Mouse (Mus musculus) liver, embryonic 14.5 days (tissue): Measurements from ENCODE around the gene Amigo2. TPM values are rescaled to one million over a fixed set of nuclear protein-coding genes. Genes with fewer than 3 reads are reported as not detected.

ENCODE experiments used
- ATAC-seq: fragments of 200-750 bp; cut with Nextera tagmentation; 2 replicates; pipeline ENCODE4 v1.8.0; 2017; ENCODE audit warnings: moderate number of reproducible peaks, mild to moderate bottlenecking, moderate library complexity; ENCODE audit not compliant: insufficient read depth
- DNase-seq, 3 experiments: peaks; one replicate each; pipeline ENCODE4 v3.0.0-alpha.2; 2012 to 2013; ENCODE audit warnings: low read depth in 3 of 3, low spot score in 3 of 3
- H3K27ac ChIP-seq: fragments of 300-500 bp; sonication (generic); 2 replicates; pipeline ENCODE4 v1.5.1; 2014; ENCODE audit warnings: moderate library complexity, mild to moderate bottlenecking, control low read depth, inconsistent platforms
- H3K27me3 ChIP-seq: fragments of 300-500 bp; sonication (generic); 2 replicates; pipeline ENCODE4 v1.6.1; 2014; ENCODE audit warnings: mild to moderate bottlenecking, low read length, moderate library complexity; ENCODE audit not compliant: control insufficient read depth, insufficient read depth
- H3K36me3 ChIP-seq: fragments of 300-500 bp; sonication (generic); replicated peaks from 2 replicates; pipeline ENCODE4 v1.6.1; 2014; ENCODE audit warnings: low read depth; ENCODE audit not compliant: control insufficient read depth, insufficient read depth
- H3K4me1 ChIP-seq, 2 experiments: fragments of 200-500 bp in 1 of 2; fragments of 300-500 bp in 1 of 2; sonication (generic) in 1 of 2; replicated peaks; 2 replicates each; pipeline ENCODE4 v1.6.1; 2012 to 2014; ENCODE audit warnings: antibody characterized with exemption in 1 of 2, inconsistent platforms in 1 of 2, low read length in 1 of 2; ENCODE audit not compliant: control insufficient read depth in 2 of 2, insufficient read depth in 2 of 2
- H3K4me2 ChIP-seq: fragments of 300-500 bp; sonication (generic); 2 replicates; pipeline ENCODE4 v1.6.1; 2014; ENCODE audit warnings: low read depth, mild to moderate bottlenecking, control low read depth, moderate library complexity
- H3K4me3 ChIP-seq, 2 experiments: fragments of 200-500 bp in 1 of 2; fragments of 300-500 bp in 1 of 2; sonication (generic) in 1 of 2; 2 replicates each; pipeline ENCODE4 v1.5.1; 2012 to 2014; ENCODE audit warnings: low read depth in 2 of 2, low read length in 2 of 2, mild to moderate bottlenecking in 2 of 2, control low read depth in 1 of 2, inconsistent platforms in 1 of 2, moderate library complexity in 1 of 2; ENCODE audit not compliant: insufficient read depth in 1 of 2
- H3K9ac ChIP-seq: fragments of 300-500 bp; sonication (generic); replicated peaks from 2 replicates; pipeline ENCODE4 v1.6.1; 2014; ENCODE audit warnings: mild to moderate bottlenecking, control low read depth, moderate library complexity
- H3K9me3 ChIP-seq: fragments of 300-500 bp; sonication (generic); 2 replicates; pipeline ENCODE4 v1.6.1; 2016; ENCODE audit warnings: low read length, mixed read lengths; ENCODE audit not compliant: control insufficient read depth
- CTCF ChIP-seq: IDR thresholded peaks from 2 replicates; pipeline ENCODE4 v1.5.1; 2016; ENCODE audit warnings: antibody characterized with exemption, low read depth, control low read depth
- EP300 ChIP-seq: IDR thresholded peaks from 2 replicates; pipeline ENCODE4 v1.6.1; 2016; ENCODE audit warnings: antibody characterized with exemption, low read depth
- WGBS: fragments of 180-500 bp; shearing (Covaris S2); extraction: QIAGEN DNeasy Blood & Tissue Kit; methylation state at CpG from one replicate; pipeline ENCODE4 v1.1.7; 2014; ENCODE audit not compliant: insufficient replicate concordance; 5-methylcytosine and 5-hydroxymethylcytosine counted together
- polyA plus RNA-seq, 2 experiments: library from polyadenylated mRNA; depleted of rRNA in 1 of 2; stranded (reverse) in 1 of 2; unstranded in 1 of 2; fragments of >200 nt; fragmentation: Nextera tagmentation in 1 of 2; extraction: Ambion mirVana in 1 of 2; gene quantifications; 2 replicates each; pipeline versions ENCODE4 v1.2.1 to v1.2.3; 2012 to 2014

The Amigo2 gene
- polyA plus RNA-seq, 2 experiments: 0.36 to 1.0 TPM

DNA sequence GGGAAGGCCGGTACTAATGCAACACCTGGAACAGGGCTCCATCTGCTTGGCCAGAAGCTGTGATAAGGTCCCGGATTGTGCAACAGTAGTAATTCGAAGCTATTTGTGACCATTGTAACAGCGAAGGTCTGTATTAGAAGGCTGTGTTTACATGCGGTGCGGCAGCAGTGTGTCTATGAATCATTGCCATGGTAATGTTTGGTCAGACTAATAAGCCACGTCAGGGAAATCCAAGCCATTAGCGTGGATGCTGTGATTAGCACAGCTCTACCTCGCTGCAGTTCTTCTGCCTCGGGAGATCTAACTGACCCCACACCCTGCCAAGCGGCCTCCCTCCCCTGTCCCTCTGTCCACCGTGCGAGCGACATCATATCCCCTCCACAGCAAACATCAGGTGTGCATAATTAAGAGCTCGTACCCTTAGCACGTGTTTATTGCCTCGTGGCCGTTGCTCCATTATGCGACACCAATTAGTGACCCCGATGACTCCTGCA is 29.6 kb upstream of the Amigo2 start:
- Histone ChIP-seq H3K27me3 (no peaks in the 10 kb centered on the region), H3K9me3 (no peaks in the 10 kb centered on the region), H3K9ac (no peak overlapping the region), H3K4me3 (no peak overlapping the region), H3K4me1 (no peaks in the 10 kb centered on the region), H3K4me2 (no peak overlapping the region), H3K27ac (no peak overlapping the region), H3K36me3 (no peaks in the 10 kb centered on the region)
- no peak for ATAC-seq
- TF ChIP-seq EP300 (no peak), CTCF (no peak)
- WGBS: 70% methylated on average over 20 of the region's 20 CpGs
- DNase-seq: no peak

DNA sequence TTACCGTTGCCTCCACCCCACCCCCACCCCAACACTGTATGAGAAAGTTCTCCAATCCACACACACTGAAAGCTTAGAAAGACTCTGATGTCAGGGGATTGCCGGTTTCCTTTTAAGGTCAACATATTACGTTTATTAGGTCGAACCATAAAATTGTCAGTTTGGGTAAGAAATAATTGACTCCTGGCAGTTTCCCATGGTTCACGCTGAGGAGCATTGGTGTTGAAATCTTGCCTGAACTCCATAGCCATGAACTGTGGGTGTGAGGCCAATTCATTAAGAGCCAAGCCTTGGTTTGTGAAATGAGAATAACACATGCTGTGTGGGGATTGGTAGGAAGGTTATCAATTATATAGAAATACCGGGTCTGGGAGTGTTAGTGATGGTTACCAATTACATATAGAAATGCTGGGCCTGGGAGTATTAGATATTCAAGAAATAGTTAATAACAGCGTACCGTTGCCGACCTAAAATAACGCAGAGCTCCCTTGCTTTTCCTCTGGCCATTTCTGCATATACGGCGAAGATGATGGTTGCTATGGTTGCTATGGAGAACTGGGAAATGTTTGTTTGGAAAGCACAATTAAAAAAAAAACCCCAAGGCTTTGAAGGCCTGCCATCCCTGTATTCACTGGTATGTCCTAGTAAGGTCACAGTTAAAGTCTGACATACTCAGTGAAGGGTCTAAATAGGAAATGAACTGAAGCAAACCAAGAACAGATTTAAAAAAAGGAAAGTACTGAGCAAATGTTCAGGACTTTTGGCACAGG is 28.7 kb upstream of the Amigo2 start:
- no peaks in the 10 kb centered on the region for H3K9me3 ChIP-seq
- 75% methylated on average over 12 of the region's 12 CpGs for WGBS
- DNase-seq: no peak

DNA sequence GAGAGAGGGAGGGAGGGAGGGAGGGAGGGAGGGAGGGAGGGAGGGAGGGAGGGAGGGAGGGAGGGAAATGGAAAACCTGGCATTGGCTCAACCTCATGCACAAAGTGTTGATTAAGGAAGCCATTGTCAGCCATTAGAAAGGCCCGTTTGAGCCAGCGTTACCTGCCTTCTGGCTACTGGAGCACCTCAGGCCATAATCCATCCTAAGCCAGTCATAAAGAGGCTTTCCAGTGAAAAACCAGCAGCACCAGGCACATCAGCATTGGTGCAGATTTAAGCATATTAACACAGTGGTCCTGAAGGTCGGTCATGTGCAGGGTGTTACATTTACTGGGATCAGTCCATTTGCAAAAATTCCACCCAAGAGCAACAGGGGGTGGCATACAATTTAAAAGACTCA is 25.7 kb upstream of the Amigo2 start:
- WGBS: 64% methylated on average over 3 of the region's 3 CpGs
- Histone ChIP-seq H3K4me1 (no peaks in the 10 kb centered on the region), H3K9ac (no peak overlapping the region), H3K27me3 (no peaks in the 10 kb centered on the region), H3K4me3 (no peak overlapping the region), H3K36me3 (no peaks in the 10 kb centered on the region), H3K27ac (no peak overlapping the region), H3K9me3 (no peaks in the 10 kb centered on the region), H3K4me2 (no peak overlapping the region)
- ATAC-seq: no peak
- no peak for DNase-seq
- TF ChIP-seq CTCF (no peak), EP300 (no peak)

More for the DNA sequence above, 28.7 kb upstream of the Amigo2 start:
- no peak overlapping the region for H3K9ac ChIP-seq
- TF ChIP-seq CTCF (no peak), EP300 (no peak)
- H3K4me1 ChIP-seq: no peaks in the 10 kb centered on the region
- H3K36me3 ChIP-seq: no peaks in the 10 kb centered on the region
- H3K4me2 ChIP-seq: no peak overlapping the region
- no peak for ATAC-seq
- no peak overlapping the region for H3K27ac ChIP-seq
- H3K4me3 ChIP-seq: no peak overlapping the region
- no peaks in the 10 kb centered on the region for H3K27me3 ChIP-seq

- no peak overlapping the region for H3K27ac ChIP-seq
- H3K9me3 ChIP-seq: no peaks in the 10 kb centered on the region
- no peaks in the 10 kb centered on the region for H3K27me3 ChIP-seq
- no peak for TF ChIP-seq CTCF
- TF ChIP-seq EP300: no peak
- no peak overlapping the region for H3K4me3 ChIP-seq
- ATAC-seq (no peak), DNase-seq (no peak)
- H3K9ac ChIP-seq: no peak overlapping the region
- no peaks in the 10 kb centered on the region for H3K4me1 ChIP-seq
- no peak overlapping the region for H3K4me2 ChIP-seq
- 36% methylated on average over 7 of the region's 7 CpGs for WGBS
- no peaks in the 10 kb centered on the region for H3K36me3 ChIP-seq
Observed at GRCm38 (mm10) chr15:97271985-97272697, 25.1 kb upstream of the Amigo2 start.

DNA sequence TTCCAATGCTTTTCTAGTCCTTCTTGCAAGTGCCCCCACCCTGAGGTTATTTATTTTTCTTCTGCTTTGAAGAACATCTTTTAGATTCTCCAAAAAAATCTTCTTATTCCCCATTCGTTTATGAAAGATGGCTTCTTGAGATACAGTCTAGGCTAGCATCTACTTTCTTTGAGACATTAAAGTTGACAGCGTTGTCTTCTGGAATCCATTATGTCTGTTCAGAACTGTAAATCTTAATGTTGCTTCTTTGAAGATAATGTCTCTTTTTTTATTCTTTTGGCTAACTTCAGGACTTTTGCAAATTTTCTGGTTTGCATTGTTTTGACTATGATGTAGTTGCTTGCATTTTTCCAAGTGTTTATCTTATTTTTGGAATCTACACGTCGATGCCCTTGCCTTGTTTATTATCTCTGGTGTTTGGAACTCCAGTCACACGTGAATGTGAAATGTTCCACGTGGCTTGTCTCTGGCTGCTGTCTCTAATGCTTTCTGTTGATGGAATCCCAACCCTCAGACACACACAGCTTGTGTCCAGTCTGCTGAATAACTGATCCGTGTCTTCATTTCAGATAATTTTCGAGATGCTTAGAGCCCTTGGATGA is 20.1 kb upstream of the Amigo2 start:
- DNase-seq: no peak

More for the DNA sequence above, 20.1 kb upstream of the Amigo2 start:
- 51% methylated on average over 8 of the region's 8 CpGs for WGBS
- Histone ChIP-seq H3K9me3 (no peaks in the 10 kb centered on the region), H3K36me3 (no peaks in the 10 kb centered on the region), H3K4me3 (no peak overlapping the region), H3K27ac (no peak overlapping the region), H3K9ac (no peak overlapping the region), H3K27me3 (no peaks in the 10 kb centered on the region), H3K4me2 (no peak overlapping the region), H3K4me1 (no peaks in the 10 kb centered on the region)
- no peak for ATAC-seq
- TF ChIP-seq EP300 (no peak), CTCF (no peak)
